Mouse (Mus musculus): ENCODE data around the gene Sult1d1. TPM values are rescaled to one million over a fixed set of nuclear protein-coding genes. Genes with fewer than 3 reads are reported as not detected.
"Not testable (repeated sequence)": the region's sequence is repeated elsewhere in the genome, so short reads cannot be mapped to it uniquely, and the experiment has no call there.

Sult1d1 gene
- total RNA-seq (2022) = not detected

DNA sequence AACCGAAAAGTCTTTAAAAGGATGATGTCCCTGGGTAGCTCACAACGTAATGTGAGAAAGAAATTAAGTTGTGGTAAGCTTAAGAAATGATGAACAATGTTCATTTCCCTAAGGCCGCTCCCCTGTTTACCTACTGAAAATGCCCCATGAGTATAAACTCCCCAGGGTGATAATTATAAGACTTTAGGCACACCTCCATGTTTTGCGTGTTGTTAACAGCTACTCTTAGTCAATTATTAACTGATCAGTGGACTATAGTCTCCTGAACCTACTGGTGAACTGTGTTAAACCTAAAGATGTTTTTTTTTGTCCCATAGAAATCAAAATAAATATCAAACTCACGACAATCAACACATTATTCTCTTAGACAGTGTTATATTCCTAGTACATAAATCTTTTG, at the start of gene Sult1d1:
TSS of gene Sult1d1 (minus strand) at position 183 of the 400 bp plus-strand sequence.
- DNase-seq (ENCODE audit: low spot score in 2 of 2) = no peak

DNA sequence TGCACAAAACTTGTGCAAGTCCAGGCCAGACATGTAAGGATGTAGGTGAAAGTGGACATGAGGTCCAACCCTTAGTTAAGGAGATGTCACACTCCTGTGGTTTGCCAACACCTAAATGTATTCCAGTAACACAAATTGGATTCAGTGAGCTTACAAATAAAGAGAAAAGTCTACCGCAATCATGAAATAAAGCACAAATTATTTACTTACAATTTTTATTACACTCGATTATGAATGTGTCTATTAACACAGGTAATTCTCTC, 46.2 kb upstream of the Sult1d1 start:
- DNase-seq (ENCODE audit: low spot score in 2 of 2) = no peak

GRCm38 (mm10) chr5:87614364-87615127, 45.7 kb upstream of the Sult1d1 start:
- no peak for DNase-seq (ENCODE audit: low spot score in 2 of 2)

GRCm38 (mm10) chr5:87601018-87601417, 32.2 kb upstream of the Sult1d1 start:
- no peak for DNase-seq (ENCODE audit: low spot score in 2 of 2)

GRCm38 (mm10) chr5:87597891-87598290, 29.1 kb upstream of the Sult1d1 start:
- no peak for DNase-seq (ENCODE audit: low spot score in 2 of 2)

GRCm38 (mm10) chr5:87591494-87591893, 22.7 kb upstream of the Sult1d1 start, which contains the start of gene Sult1e1:
Gene Sult1e1, minus strand, starts transcription at chr5:87591594.
- no peak for DNase-seq (ENCODE audit: low spot score in 2 of 2)

DNA sequence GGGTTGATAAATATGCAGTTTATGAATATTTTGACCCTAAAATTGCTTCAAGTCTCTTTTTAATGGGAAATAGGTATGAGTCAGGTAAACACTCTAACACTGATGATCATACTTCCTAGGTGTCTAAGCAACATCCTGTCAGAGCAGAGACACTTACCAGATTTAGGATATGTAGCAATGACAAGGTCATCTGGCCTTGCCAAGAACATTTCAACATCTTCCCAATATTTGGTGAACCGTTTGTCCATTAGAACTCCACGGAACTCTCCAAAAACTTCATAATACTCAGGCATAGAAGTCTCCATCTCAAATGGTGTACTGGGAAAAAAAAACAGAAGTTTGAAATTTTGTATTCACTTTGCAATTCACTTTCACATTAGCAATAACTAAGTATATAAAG, 21.1 kb upstream of the Sult1d1 start:
- DNase-seq (ENCODE audit: low spot score in 2 of 2) = no peak

- no peak for DNase-seq (ENCODE audit: low spot score in 2 of 2)
Measured at GRCm38 (mm10) chr5:87580389-87580788, 11.6 kb upstream of the Sult1d1 start.

GRCm38 (mm10) chr5:87574174-87574573, 5.3 kb upstream of the Sult1d1 start:
- DNase-seq (ENCODE audit: low spot score in 2 of 2) = no peak

- DNase-seq (ENCODE audit: low spot score in 2 of 2) = no peak
Measured at GRCm38 (mm10) chr5:87573490-87573889, 4.7 kb upstream of the Sult1d1 start.

DNA sequence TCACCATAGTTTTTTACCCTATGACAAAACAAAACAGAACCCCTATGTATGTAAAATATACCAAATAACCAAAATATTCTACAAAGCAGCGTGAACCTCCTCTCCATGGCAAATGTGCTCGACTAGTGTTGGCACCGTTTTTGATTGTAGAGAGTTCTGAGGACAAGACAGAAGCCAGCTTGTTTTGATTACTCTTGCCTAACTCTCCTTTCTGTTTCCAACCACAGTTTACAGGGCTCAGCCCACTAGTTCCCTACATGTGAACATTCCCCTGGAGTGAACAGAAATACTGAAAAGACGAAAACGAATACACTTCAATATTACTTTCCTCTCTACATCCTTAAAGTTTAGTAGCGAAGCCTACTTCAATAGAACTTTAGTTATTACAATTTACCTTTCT, 4.0 kb upstream of the Sult1d1 start:
- no peak for DNase-seq (ENCODE audit: low spot score in 2 of 2)

GRCm38 (mm10) chr5:87567306-87567705, 1.5 kb downstream of the Sult1d1 start:
- no peak for DNase-seq (ENCODE audit: low spot score in 2 of 2)

DNA sequence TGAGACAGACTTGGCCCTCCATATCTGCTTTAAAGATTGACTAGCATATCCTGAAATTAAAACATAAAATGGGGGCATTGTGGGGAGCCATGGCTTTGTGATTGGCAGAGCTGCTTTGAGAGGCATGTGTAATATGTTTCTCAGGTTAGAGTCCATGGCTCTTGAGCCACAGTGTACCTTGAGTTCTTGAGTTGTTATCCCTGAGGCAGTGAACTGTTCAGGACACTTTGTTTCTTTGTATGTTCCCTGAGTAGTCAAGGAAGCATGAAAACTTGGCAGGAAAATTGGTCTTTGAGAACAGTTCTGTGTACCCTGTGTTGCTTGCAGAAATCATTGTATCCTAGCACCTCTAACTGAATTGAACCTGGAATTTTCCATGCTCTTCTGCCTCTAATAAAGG, 5.9 kb downstream of the Sult1d1 start:
- DNase-seq (ENCODE audit: low spot score in 2 of 2) = no peak

DNA sequence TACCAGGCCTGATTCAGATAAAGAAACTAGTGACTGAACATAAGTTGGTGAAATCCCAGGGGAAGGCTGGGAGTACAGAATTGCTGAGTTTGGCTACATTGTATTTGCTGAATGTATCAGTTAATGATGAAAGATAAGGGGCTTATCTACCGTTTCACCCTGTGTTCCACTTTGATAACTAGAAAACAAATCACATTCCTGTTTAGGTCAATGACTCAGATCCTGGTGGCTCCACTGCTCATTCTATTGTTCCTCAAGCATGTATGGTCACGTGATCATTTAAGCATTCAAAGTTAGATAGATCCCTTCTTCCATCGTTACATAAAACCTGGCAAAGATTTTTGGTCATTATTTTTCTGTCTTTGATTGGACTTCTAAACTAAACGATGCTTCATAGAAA, 6.3 kb downstream of the Sult1d1 start:
- no peak for DNase-seq (ENCODE audit: low spot score in 2 of 2)

DNA sequence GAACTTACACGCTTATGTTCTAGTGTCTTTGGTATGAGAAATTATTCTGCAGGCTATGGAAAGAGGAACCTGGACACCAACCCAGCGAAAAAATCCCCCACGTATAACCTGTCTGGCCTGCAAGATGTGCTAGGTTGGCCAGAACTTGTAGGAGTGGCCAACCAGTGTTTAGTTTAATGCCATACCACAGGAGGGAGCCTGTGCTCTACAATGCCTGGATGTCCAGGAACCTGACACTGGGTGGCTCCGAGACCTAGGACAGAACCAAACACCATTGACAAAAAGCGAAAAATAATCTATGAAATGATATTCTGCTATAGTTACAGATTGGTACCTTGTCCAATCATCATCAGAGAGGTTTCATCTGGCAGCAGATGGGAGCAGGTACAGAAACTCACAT, 8.7 kb downstream of the Sult1d1 start:
- DNase-seq (ENCODE audit: low spot score in 2 of 2) = no peak

GRCm38 (mm10) chr5:87550935-87551334, 17.9 kb downstream of the Sult1d1 start:
- no peak for DNase-seq (ENCODE audit: low spot score in 2 of 2)

GRCm38 (mm10) chr5:87538111-87538510, 30.7 kb downstream of the Sult1d1 start, which contains the start of gene Sult1b1:
Gene Sult1b1, minus strand, starts transcription at chr5:87538195.
- no peak for DNase-seq (ENCODE audit: low spot score in 2 of 2)

DNA sequence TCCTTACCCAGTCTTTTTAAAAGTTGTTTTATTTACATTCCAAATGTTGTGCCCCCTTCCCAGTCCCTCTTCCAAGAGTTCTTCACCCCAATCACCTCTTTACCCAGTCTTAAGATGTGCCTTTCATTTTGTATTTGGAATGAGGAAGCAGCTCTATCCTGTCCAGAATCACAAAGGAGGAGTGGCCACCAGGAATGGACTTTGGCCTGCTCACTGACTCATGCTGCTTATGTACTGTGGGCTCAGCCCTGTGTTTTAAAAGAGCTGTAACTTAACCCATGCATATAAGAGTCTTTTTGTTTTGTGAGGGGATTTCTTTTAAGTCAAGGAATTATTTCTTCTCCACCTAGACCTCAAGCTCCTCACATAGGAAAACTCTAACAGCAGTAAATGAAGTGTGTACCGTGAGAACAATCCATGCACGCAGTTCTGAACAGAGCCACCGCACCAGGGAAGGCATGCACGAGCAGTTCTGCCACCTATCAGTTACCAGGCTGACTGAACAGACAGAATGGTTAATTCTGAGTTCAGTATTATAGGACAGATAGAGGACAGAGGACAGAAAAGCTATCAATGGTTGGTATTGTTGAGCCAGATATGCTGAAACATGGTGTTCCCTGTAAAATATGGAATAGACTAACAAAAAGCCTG, 32.7 kb downstream of the Sult1d1 start:
- no peak for DNase-seq (ENCODE audit: low spot score in 2 of 2)

- DNase-seq (ENCODE audit: low spot score in 2 of 2) = no peak
Measured at GRCm38 (mm10) chr5:87532288-87532687, 36.5 kb downstream of the Sult1d1 start.

- DNase-seq (ENCODE audit: low spot score in 2 of 2) = not testable (repeated sequence)
Measured at GRCm38 (mm10) chr5:87523561-87523960, 45.3 kb downstream of the Sult1d1 start.

GRCm38 (mm10) chr5:87505776-87506458, 62.9 kb downstream of the Sult1d1 start:
- DNase-seq (ENCODE audit: low spot score in 2 of 2) = no peak

Data from left cerebral cortex, adult 8-10 months (tissue).